Mouse (Mus musculus): ENCODE results near the gene Cenpc1. TPM values are rescaled to one million over a fixed set of nuclear protein-coding genes. Genes with fewer than 3 reads are reported as not detected.

The Cenpc1 gene
- polyA plus RNA-seq, 1 experiment from 2014 or later: 32.1 TPM

- DNase-seq (ENCODE audit: low spot score): no peak
Observed at GRCm38 (mm10) chr5:85996545-85997510, 68.6 kb downstream of the Cenpc1 start.

GRCm38 (mm10) chr5:85994551-85994950 lies 70.8 kb downstream of the Cenpc1 start:
- DNase-seq (ENCODE audit: low spot score): no peak

GRCm38 (mm10) chr5:85992805-85993721 lies 72.3 kb downstream of the Cenpc1 start:
- no peak for DNase-seq (ENCODE audit: low spot score)

- DNase-seq (ENCODE audit: low spot score): no peak
Observed at GRCm38 (mm10) chr5:85992055-85992454, 73.3 kb downstream of the Cenpc1 start.

- no peak for DNase-seq (ENCODE audit: low spot score)
Observed at GRCm38 (mm10) chr5:85987516-85987863, 77.9 kb downstream of the Cenpc1 start.

- no peak for DNase-seq (ENCODE audit: low spot score)
Observed at GRCm38 (mm10) chr5:85986734-85987515, 78.5 kb downstream of the Cenpc1 start.

- no peak for DNase-seq (ENCODE audit: low spot score)
Observed at GRCm38 (mm10) chr5:85977646-85978426, 87.5 kb downstream of the Cenpc1 start.

- no peak for DNase-seq (ENCODE audit: low spot score)
Observed at GRCm38 (mm10) chr5:85962791-85963190, 102.6 kb downstream of the Cenpc1 start.

Other genes with a start within 250 kb of the Cenpc1 start
- gene Stap1, start 6.2 kb upstream of the Cenpc1 start, polyA plus RNA-seq (2015; fragmentation: Nextera tagmentation; extraction: Ambion mirVana): 61.0 and 77.4 TPM in 2 replicates
- 8.7 and 9.9 TPM in 2 replicates for gene Uba6, start 107.2 kb upstream of the Cenpc1 start, polyA plus RNA-seq (2015; fragmentation: Nextera tagmentation; extraction: Ambion mirVana)
- not detected in 2 replicates for gene Gnrhr, start 132.3 kb upstream of the Cenpc1 start, polyA plus RNA-seq (2015; fragmentation: Nextera tagmentation; extraction: Ambion mirVana)
- not detected in 2 replicates for gene Tmprss11c, start 223.7 kb upstream of the Cenpc1 start, polyA plus RNA-seq (2015; fragmentation: Nextera tagmentation; extraction: Ambion mirVana)

All from thymus, postnatal 0 days (tissue).